Mouse (Mus musculus): ENCODE measurements at regions not wholly inside any gene's neighbourhood (a gene's known extent, or its start where the extent isn't known, plus 50 kb on each side); places are given as distances from the start of the nearest gene placed in this dataset.
"Not testable (repeated sequence)": the region's sequence is repeated elsewhere in the genome, so short reads cannot be mapped to it uniquely, and the experiment has no call there.

DNA sequence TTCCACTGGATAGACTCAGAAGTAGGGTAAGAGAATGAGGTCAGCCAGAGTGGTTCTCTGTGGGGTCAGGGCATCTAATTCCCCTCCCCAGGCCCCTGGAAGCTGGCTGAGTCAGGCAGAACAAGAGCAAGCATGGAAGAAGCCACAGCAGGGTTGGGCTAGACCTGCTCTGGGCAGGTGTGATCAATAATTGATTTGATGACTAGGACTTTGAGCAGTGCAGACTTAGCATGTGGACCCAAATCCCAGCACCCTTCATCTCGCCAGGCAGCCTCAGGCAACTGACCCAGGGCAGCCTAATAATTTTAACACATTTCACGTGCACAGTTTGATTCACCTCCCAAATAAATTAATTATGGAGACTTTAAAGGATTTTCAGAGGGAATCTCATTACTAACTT, 67.2 kb downstream of the Qdpr start:
- DNase-seq = no peak

DNA sequence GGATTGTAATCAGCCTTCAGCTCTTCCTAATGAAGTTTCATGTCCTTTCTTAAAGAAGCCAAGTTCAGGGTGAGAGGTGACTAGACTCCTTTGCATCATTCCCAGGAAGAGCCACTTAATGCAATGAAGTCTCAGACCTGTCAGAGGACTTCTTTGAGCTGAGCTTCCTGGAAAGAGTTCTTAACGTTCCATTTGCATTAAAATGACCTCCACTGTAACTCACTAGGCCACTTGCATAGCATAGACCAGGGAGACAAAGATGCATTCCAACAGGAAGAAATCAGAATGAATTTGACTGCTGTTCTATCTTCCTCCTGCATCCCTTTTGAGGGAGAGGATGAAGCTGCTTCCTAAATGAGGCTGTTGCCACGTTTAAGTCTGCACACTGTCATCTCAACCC, 71.5 kb downstream of the Qdpr start:
- DNase-seq = no peak

DNA sequence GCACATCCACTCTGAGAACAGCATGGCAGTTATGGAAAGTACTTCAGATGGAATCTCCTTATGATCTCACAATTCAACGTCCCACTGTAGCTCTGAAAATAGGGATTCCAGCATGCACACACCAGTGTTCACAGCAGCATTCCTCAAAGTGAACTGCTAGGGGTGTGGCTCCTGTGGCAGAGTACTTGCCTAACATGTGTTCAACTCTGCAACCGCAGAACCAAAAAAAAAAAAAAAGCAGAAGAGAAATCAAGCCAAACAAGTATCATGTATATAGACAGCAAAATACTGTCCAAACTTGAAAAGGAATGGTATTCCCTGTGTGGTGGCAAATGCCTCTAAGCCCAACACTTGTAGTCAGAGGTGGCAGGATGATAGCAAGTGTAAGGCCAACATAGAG, 77.0 kb downstream of the Qdpr start:
- no peak for DNase-seq

DNA sequence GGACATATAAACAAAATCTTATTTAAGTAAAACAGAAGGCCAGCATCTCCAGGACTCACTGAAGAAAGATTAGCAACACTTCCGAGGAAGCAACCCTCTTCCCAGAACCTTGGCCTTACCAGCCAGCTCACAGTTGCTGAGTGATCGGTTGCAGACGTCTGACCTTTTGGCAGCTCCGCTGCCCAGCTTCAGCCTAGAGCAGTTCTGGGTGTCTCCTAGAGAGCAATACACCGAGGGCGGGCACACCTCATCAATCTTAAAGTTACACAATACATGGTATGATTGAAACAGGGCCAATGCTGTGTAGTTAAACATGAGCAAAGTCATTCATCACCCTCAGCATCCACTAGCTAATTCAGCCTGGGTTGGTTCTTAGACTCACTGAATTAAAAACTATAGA, 81.6 kb downstream of the Qdpr start:
- no peak for DNase-seq

DNA sequence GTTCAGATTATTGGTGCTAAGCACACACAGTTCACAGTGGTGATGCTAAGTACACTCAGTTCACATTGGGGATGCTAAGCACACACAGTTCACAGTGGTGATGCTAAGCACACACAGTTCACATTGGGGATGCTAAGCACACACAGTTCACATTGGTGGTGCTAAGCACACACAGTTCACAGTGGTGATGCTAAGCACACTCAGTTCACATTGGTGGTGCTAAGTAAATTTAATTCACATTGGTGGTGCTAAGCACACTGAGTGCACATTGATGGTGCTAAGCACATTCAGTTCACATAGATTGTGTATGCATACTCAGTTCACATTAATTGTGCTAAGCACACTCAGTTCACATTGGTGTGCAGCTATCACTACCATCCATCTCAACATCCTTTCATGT, 89.8 kb downstream of the Qdpr start:
- no peak for DNase-seq

DNA sequence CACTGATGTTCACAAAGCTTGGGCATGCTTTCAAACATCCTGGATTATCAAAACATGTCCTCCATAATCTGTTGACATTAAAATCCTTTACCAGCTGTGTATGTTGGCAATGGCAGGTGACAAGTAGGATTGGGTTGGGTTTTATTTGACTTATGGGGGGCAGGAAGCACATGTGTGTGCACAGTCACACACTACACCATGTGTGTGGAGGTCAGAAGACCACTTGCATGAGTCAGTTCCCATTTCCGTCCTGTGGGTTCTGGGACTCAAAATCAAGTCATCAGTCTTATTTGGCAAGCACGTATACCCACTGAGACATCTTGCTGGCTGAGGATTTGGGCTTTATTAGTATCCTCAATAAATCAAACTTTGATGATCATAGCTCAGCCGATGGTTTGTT, 109.6 kb downstream of the Qdpr start:
- no peak for DNase-seq

DNA sequence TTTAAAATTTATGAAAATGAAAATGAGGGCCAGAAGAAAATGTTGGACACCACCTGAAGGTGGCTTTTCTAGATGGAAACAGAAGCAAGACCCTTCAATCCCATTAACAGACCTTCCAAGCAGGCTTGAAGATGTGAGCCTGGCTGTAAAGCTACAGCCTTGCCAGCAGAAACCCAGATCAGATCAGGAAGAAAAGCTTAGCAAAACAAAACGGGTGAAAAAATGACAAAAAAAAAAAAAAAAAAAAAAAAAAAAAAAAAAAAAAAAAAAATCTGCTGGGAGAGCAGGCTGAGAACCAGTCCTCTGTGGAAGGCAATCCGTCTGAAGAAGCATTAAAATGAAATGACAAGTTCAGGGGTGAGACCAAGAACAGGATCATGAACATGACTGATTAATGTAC, 113.2 kb downstream of the Qdpr start:
- DNase-seq = no peak

DNA sequence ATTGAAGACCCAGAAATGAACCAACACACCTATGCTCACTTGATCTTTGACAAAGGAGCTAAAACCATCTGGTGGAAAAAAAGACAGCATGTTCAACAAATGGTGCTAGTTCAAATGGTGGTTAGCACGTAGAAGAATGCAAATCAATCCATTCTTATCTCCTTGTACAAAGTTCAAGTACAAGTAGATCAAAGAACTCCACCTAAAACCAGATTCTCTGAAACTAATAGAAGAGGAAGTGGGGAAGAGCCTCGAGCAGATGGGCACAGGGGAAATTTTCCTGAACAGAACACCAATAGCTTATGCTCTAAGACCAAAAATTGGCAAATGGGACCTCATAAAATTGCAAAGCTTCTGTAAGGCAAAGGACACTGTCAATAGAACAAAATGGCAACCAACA, 125.6 kb downstream of the Qdpr start:
- not testable (repeated sequence) for DNase-seq

DNA sequence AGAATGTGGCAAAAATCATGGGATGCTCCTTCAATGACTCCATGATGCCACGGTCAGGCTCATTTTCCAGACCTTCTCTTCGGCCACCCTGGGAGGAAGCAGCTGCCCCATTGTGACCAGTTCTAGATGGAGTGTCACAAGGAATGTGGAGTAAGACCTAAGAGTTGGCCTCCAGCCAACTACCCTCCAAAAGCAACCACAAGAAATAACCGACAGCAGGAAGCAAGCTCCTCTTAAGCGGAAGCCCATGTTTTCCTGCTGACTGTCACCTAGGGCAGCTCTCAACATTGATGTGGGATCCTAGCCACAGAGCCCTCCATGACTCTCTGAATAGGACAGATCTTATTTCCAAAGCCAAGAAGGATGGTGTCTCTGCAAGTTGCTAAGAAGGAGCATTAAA, 126.5 kb downstream of the Qdpr start:
- DNase-seq = no peak

DNA sequence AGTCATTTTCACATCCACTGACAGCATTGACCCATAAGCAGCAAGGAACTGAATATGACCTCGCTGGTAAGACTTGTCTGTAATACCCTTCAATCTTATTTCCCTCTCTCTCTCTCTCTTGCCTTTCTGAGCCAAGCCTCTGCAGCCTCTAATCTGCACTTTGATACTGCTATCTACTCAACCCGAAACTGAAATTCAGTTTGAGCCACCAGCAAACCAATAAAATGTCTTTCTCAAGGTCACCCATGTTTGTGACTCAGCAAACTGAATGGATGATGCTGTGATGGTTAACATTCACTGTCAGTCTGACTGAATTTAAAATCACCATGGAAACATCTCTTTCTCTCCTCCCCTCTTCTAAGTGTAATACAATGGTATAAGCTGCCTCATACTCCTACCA, 132.0 kb downstream of the Qdpr start:
- DNase-seq = no peak

DNA sequence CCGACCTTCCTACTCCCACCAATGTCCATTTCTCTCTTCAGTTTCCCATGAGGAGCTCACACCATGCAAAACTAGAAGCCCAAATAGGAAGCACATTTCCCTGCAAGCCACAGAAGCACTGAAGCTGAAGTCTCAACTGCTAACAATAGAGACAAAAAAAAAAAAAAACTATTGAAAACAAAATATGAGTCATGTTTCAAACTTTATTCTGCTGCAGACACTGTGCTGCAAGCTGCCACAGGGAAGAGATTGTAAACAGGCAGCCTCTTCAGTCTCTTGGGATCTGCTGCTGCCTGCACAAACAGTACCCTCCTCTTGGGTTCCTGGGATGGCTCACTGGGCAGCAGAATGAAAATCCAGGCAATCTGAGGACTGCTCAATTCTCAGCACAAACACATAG, 148.9 kb downstream of the Qdpr start:
- DNase-seq = no peak

DNA sequence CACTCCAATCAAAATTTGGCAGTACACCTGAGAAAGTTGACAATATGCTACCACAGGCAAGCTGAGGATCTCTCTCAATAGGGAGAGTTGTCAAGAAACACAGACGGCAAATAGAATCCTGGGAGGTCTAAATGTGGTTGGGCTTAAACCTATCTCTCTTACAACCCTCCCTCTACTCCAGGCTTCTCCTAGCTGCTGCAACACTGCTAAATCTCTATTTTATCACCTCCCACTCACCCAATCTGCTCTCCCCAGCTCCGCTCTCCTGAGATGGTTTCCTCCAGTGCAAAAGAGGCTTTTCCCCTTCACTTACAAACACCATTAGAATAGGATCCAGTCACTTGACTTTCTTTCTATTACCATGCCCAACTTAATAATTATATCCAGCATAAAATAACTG, 151.2 kb downstream of the Qdpr start:
- no peak for DNase-seq

DNA sequence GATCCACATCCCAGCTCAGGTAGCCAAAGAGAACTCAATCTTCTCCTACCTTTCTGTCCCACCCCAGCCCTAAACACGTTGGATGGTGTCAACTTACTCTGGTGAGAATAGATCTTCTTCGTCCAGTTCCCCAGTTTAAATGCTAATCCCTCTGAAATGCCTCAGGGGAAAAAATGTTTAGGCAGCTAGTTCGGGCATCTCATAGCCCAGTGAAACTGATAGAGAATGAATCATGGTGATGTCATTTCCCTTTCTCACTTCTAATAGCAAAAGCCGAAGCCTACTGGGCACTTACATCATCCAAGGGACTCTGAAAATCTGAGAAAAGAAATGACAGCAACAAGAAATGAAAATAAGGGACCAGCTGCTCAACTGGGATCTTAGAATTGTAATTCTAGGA, 154.9 kb downstream of the Qdpr start:
- DNase-seq = no peak

DNA sequence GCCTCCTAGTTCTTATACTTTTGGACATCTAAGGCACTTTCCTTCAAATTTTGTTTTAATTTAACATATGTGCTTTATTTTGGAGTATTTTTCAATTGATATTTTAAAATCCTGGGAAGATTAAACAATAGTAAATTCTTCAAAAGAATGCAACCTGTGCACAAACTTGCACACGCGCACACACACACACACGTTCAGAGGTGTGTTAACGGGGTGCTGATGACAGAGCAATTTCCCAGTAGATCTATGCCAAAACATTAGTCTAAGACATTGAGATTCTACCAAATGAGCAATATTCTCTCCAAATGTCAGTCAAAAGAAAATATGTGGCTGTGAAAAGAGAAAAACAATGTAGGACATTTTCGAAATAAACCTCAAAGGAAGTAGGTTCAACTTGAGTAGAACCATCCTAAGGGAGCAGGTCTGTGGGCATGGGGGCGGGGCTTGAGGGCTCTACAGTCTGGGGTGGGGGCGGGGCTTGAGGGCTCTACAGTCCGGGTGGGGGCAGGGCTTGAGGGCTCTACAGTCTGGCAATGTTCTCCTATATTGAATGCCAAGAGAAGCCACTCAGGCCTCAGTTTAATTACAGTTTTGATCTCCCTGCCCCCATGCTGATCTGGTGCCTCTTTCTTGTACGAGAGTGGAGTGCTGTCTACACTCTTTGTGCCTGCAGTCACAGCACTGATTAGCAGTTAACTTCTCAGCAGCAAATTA, 157.0 kb downstream of the Qdpr start:
- no peak for DNase-seq

DNA sequence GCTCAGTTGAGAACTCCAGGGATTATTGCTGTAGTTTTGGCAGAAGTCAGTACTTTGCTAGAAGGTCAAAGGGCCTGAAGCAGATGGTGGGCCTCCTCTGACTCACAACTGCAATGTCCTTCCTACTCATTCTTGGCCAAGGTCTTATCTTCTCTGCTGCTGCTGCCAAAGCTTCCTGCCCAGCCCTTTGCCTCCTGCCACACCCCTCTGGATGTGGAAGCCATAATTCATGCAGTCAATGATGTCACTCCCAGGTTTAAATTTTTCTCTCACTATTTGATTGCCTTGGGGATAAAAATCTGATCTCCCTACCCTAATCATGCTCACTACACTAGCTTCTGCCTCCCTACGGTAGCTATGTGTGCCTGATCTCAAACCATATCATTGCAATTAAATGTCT, 157.7 kb downstream of the Qdpr start:
- no peak for DNase-seq

DNA sequence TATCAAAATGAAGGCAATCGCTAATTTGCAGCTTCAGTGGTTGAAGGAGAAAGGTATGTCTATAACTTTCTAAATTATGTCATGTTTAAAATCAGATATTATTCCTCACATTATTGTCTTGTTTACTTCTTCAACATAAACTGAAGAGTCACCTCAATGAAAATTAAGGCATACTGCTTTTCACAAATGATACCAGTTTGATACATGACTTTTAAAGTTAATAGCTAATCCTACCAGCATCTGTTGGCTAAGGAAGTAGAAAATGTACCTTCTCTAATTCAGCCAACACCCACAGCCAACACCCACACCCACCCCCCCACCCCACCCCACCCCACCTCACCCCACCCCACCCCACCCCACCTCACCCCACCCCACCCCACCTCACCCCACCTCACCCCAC, 158.3 kb downstream of the Qdpr start:
- DNase-seq = no peak

DNA sequence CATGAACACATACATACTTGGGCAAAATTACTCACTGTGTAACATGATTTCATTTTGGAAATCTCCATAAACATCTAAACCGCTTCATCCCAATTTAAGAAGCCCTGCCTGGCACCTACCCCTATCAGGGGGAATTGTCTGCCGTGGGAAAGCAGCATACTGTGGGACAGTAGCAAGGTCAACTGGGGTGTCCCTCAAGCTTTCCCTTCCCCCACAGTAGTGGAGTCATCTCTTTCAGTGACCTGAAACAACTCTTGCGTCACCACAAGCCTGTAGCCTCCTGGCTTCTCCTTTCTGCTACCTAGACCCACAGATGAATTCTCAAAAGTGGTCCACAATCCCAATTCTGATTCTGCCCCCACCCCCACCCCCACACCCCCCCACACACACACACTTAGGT, 158.8 kb downstream of the Qdpr start:
- DNase-seq = no peak

DNA sequence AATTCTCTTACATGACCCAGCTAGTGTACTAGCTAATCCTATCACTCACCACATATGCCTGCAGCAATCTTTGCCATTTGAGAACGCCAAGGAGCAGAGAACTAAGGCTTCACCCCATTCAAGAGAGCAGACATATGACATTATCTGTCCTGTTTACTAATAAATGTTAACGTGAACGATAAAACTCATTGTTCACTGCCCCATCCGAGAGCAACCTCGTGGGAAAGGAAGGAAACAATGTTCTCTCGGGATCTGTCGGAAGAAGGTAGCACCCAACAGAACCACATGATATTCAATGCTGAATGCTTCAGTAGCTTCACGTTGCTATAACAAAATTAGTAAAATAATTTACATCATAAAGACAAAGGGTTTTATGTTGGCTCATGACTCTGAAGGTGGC, 163.6 kb downstream of the Qdpr start:
- no peak for DNase-seq

DNA sequence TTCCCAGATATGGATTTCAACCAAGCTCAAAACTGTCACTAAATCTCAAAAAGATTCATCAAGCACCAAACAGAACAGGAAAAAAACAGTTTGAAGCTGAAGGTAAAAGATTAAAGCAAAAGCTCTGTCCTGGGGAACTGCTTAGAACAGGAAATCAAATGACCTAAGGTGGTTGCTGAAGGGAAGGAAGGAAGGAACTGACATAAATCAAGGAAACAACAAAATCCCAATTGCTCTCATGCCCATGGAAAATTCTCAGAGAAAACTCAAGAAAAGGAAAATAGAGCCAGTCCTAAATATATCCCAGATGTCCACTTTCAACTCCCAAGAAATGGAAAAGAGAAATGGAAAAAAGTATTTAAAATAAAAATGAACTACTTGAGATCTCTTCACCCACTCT, 165.4 kb downstream of the Qdpr start:
- DNase-seq = no peak

DNA sequence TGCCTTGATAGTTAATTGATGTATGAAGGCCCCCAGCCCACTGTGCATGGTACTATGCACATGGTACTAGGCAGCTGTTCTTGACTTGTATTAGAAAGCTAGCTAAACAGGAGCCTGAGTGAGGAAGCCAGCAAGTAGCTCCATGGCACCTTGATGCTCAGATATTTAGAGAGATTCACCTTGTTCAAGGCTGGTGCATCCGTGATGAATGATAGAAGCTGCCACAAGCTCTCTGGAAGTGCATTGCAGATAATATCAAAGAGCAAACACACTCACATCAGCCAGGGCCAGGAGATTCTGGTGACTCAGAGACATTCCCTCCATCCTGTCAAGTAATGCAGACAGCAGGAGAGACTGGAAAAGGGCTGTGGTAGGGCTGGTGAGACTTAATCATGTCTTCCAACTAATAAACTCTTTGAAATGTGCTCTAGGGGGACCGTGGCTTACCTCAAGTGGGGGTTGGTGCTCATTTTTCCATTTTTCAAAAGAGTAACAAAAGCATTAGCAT, 166.1 kb downstream of the Qdpr start:
- DNase-seq = no peak

DNA sequence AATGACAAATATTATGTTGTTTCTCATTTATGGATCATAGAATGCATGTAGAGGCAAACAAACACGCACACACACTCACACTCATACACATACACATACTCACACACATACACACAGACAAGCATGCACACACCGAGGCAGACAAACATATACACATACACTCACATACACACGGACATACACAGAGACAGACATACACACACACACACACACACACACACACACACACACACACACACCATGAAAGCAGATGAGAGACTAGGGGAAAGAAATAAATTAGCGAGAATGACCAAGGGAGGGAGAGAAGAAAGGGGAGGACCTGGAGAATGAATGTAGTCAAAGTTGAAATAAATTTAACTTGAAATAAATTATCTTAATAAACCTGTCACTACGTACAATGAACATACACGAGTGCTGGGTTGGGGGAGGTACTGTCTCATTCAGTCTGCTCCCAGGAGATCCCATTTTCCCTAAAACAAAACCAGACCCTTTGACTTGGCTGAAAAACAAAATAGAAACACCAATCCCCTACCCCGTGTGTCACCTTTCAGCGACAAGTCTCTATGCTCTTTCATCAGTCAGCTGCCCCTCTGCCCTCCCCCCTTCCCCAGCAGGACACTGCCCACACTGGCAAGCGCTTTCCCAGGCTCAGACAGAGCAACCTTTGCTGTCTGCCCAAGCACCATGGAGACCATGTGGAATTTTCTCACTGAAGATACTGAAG, 167.7 kb downstream of the Qdpr start:
- no peak for DNase-seq

DNA sequence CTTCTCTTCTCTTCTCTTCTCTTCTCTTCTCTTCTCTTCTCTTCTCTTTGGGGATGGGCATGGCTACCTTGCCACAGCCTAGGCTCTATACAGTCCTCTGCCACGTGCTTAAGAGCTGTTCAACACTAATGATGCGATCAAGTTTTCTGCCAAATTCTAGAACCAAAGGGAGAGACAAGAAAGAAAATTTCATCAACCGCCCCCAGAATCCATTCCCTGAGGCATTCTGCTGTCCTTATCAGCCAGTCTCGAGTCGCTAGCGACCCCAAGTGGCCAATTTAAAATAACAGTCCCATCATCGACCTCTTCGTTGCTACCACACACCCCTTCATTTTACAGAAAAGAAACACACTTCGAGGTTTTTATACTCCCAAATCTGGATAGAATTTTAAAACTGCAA, 171.5 kb downstream of the Qdpr start:
- peak; percentile 79 for DNase-seq

DNA sequence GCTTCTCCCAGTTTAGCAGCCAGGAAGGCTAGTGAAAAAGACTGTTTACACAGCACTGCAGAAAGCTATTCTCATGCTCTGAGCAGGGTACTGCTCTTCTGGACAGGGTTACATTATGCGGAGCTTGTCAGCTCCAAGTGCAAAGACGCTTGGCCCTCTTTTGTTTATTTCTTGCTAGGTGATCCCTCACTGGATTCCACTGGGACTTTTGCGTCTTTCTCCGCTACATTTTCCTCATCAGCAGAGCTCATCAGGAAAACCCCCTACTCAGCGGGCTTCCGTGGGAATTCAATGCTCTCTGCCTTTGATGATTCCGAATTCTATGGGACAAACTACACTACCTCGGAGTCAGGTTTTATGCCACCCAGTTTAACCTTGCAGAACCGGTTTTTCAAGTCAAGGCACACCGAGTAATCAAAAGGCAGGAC, 172.0 kb downstream of the Qdpr start:
- no peak for DNase-seq

DNA sequence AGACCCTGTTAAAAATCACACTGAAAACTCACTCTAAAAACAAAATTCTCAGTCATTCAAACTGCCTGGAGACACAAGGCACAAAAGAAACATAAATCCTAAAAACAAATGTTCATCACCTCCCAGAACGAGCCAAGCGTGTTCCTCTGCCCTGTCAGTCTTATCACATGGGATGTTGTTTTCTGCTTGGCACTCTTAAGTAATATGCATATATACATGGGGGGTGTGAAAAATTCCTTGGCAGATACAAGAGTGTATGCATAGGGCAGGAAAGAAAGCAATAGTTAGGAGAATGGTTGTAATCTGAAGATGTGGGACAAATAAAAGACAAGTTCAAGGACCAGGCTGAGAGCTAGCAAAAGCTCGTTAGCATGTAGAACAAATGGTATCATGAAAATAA, 179.4 kb downstream of the Qdpr start:
- no peak for DNase-seq
